In genomic region chr4:59709321-59709720, GRCm38 (mm10) we compare ENCODE assay signal across 11 mouse cellular contexts.
DNase-seq lines count a peak whose midpoint lies in the region; ATAC-seq and TF ChIP-seq lines count a peak whose summit lies in the region.
"Had no signal": no experiment of that assay in that cellular context is flagged by ENCODE, and none has a peak within 500 bp of the region (broad histone marks: within the 10 kb centered on the region; RNA-seq: fewer than 3 reads in every experiment).

No protein-coding gene starts in this region.

- 89% methylated on average over 5 of the region's 5 CpGs for WGBS in intestine, postnatal 0 days

- H3K9me3 ChIP-seq in intestine, postnatal 0 days (ENCODE audit: control insufficient read depth) = no peaks in the 10 kb centered on the region
- H3K9me3 ChIP-seq: G1E had no signal

- no peak for TF ChIP-seq CTCF in intestine, postnatal 0 days (IDR thresholded peaks at IDR 0.05; ENCODE audit: low read depth)

- no peak overlapping the region for H3K4me2 ChIP-seq in intestine, postnatal 0 days (replicated peaks; ENCODE audit: low read depth)

- H3K27me3 ChIP-seq in intestine, postnatal 0 days (replicated peaks; ENCODE audit: control insufficient read depth, insufficient read depth, low read length) = no peaks in the 10 kb centered on the region

- no peak for ATAC-seq in frontal cortex, adult (ENCODE audit: low TSS enrichment)
- ATAC-seq in intestine, postnatal 0 days = no peak

- no peak overlapping the region for H3K27ac ChIP-seq in intestine, postnatal 0 days (ENCODE audit: low read depth, low read length)

- H3K36me3 ChIP-seq in intestine, postnatal 0 days (ENCODE audit: control insufficient read depth, insufficient read depth) = no peaks in the 10 kb centered on the region

- H3K4me1 ChIP-seq in intestine, postnatal 0 days (replicated peaks; ENCODE audit: control insufficient read depth, insufficient read depth, low read length) = no peaks in the 10 kb centered on the region

- H3K4me3 ChIP-seq in intestine, postnatal 0 days (ENCODE audit: low read depth, low read length) = no peak overlapping the region

- H3K9ac ChIP-seq in intestine, postnatal 0 days (ENCODE audit: low read depth, low read length) = no peak overlapping the region

- peak; percentile 7 for DNase-seq in layer of hippocampus, adult 9-10 months (ENCODE audit: low spot score)
- DNase-seq in layer of hippocampus, postnatal 36 days = no peak
- DNase-seq in adipocyte (ENCODE audit: low spot score) = peak; percentile 23
- peak; percentile 22 to 34 for DNase-seq in cerebellum, adult 18-20 months
- DNase-seq in kidney, postnatal 36 days = peak; percentile 60 to 69
- no peak for DNase-seq in right cerebral cortex, adult 18-20 months
- DNase-seq: lung, adult 2 months; midbrain, embryonic 14.5 days had no signal

Comparison
In these comparisons a context has a peak if more than half of its experiments do, and no peak if none do; other contexts are left out.
1. DNase-seq: peak in layer of hippocampus, adult 9-10 months (single experiment), adipocyte (single experiment), cerebellum, adult 18-20 months (2 of 2) and kidney, postnatal 36 days (2 of 2); none in layer of hippocampus, postnatal 36 days (0 of 2) and right cerebral cortex, adult 18-20 months (single experiment).